Mouse (Mus musculus): ENCODE measurements around the gene Gabbr2. TPM values are rescaled to one million over a fixed set of nuclear protein-coding genes. Genes with fewer than 3 reads are reported as not detected.

Gabbr2 gene
- polyA plus RNA-seq, 1 experiment = 0.12 TPM

- WGBS = 76% methylated on average over 7 of the region's 7 CpGs
- no peak for DNase-seq (ENCODE audit: low read depth, low spot score)
Measured at GRCm38 (mm10) chr4:46744583-46745155, 247.0 kb downstream of the Gabbr2 start.

- no peak for DNase-seq (ENCODE audit: low read depth, low spot score)
- 21% methylated on average over 2 of the region's 2 CpGs for WGBS
Measured at GRCm38 (mm10) chr4:46742601-46743000, 249.1 kb downstream of the Gabbr2 start.

GRCm38 (mm10) chr4:46736910-46737511 lies 254.7 kb downstream of the Gabbr2 start:
- no peak for DNase-seq (ENCODE audit: low read depth, low spot score)
- WGBS = 23% methylated on average over 9 of the region's 9 CpGs

GRCm38 (mm10) chr4:46734906-46735305 lies 256.8 kb downstream of the Gabbr2 start:
- 36% methylated on average over 5 of the region's 5 CpGs for WGBS
- no peak for DNase-seq (ENCODE audit: low read depth, low spot score)

- 27% methylated on average over 8 of the region's 8 CpGs for WGBS
- no peak for DNase-seq (ENCODE audit: low read depth, low spot score)
Measured at GRCm38 (mm10) chr4:46731590-46731989, 260.1 kb downstream of the Gabbr2 start.

- no peak for DNase-seq (ENCODE audit: low read depth, low spot score)
- 74% methylated on average over 9 of the region's 9 CpGs for WGBS
Measured at GRCm38 (mm10) chr4:46729306-46730042, 262.2 kb downstream of the Gabbr2 start.

GRCm38 (mm10) chr4:46728231-46728630 lies 263.4 kb downstream of the Gabbr2 start:
- no peak for DNase-seq (ENCODE audit: low read depth, low spot score)
- 39% methylated on average over 1 of the region's 1 CpGs for WGBS

- no peak for DNase-seq (ENCODE audit: low read depth, low spot score)
- 87% methylated on average over 11 of the region's 11 CpGs for WGBS
Measured at GRCm38 (mm10) chr4:46727153-46727552, 264.5 kb downstream of the Gabbr2 start.

GRCm38 (mm10) chr4:46720821-46721557 lies 270.7 kb downstream of the Gabbr2 start:
- no peak for DNase-seq (ENCODE audit: low read depth, low spot score)
- 78% methylated on average over 16 of the region's 16 CpGs for WGBS

GRCm38 (mm10) chr4:46720070-46720469 lies 271.6 kb downstream of the Gabbr2 start:
- DNase-seq (ENCODE audit: low read depth, low spot score) = no peak
- WGBS = 72% methylated on average over 1 of the region's 1 CpGs

GRCm38 (mm10) chr4:46718624-46719023 lies 273.0 kb downstream of the Gabbr2 start:
- 35% methylated on average over 7 of the region's 7 CpGs for WGBS
- no peak for DNase-seq (ENCODE audit: low read depth, low spot score)

- no peak for DNase-seq (ENCODE audit: low read depth, low spot score)
- 34% methylated on average over 5 of the region's 5 CpGs for WGBS
Measured at GRCm38 (mm10) chr4:46717156-46717555, 274.5 kb downstream of the Gabbr2 start.

GRCm38 (mm10) chr4:46716361-46716760 lies 275.3 kb downstream of the Gabbr2 start:
- DNase-seq (ENCODE audit: low read depth, low spot score) = no peak
- WGBS = 0% methylated on average over 1 of the region's 1 CpGs

- no peak for DNase-seq (ENCODE audit: low read depth, low spot score)
- 77% methylated on average over 4 of the region's 4 CpGs for whole genome bisulfite sequencing
Measured at GRCm38 (mm10) chr4:46710523-46710922, 281.1 kb downstream of the Gabbr2 start.

GRCm38 (mm10) chr4:46710018-46710417 lies 281.7 kb downstream of the Gabbr2 start:
- DNase-seq (ENCODE audit: low read depth, low spot score) = no peak
- WGBS = 66% methylated on average over 6 of the region's 6 CpGs

- 51% methylated on average over 7 of the region's 7 CpGs for WGBS
- DNase-seq (ENCODE audit: low read depth, low spot score) = no peak
Measured at GRCm38 (mm10) chr4:46709492-46709891, 282.2 kb downstream of the Gabbr2 start.

- no peak for DNase-seq (ENCODE audit: low read depth, low spot score)
- WGBS = 67% methylated on average over 12 of the region's 12 CpGs
Measured at GRCm38 (mm10) chr4:46705739-46706138, 285.9 kb downstream of the Gabbr2 start.

GRCm38 (mm10) chr4:46703146-46703545 lies 288.5 kb downstream of the Gabbr2 start:
- 84% methylated on average over 10 of the region's 10 CpGs for WGBS
- no peak for DNase-seq (ENCODE audit: low read depth, low spot score)

GRCm38 (mm10) chr4:46700223-46700651 lies 291.4 kb downstream of the Gabbr2 start:
- WGBS = 81% methylated on average over 10 of the region's 10 CpGs
- DNase-seq (ENCODE audit: low read depth, low spot score) = no peak

- WGBS = 74% methylated on average over 6 of the region's 6 CpGs
- no peak for DNase-seq (ENCODE audit: low read depth, low spot score)
Measured at GRCm38 (mm10) chr4:46696467-46696866, 295.2 kb downstream of the Gabbr2 start.

All from large intestine, adult 2 months (tissue).